Mouse (Mus musculus) adrenal gland, adult (tissue): Measurements from ENCODE around the gene Mrpl54.
A peak's percentile ranks its signal among the peaks of the same experiment; 100 is the strongest.

Experiments used
- DNase-seq, 2 experiments: peaks; one replicate each; pipeline ENCODE4 v3.0.0; 2022 to 2023; ENCODE audit warnings: low spot score in 1 of 2; ENCODE audit not compliant: inconsistent age in 2 of 2

The Mrpl54 gene

DNA sequence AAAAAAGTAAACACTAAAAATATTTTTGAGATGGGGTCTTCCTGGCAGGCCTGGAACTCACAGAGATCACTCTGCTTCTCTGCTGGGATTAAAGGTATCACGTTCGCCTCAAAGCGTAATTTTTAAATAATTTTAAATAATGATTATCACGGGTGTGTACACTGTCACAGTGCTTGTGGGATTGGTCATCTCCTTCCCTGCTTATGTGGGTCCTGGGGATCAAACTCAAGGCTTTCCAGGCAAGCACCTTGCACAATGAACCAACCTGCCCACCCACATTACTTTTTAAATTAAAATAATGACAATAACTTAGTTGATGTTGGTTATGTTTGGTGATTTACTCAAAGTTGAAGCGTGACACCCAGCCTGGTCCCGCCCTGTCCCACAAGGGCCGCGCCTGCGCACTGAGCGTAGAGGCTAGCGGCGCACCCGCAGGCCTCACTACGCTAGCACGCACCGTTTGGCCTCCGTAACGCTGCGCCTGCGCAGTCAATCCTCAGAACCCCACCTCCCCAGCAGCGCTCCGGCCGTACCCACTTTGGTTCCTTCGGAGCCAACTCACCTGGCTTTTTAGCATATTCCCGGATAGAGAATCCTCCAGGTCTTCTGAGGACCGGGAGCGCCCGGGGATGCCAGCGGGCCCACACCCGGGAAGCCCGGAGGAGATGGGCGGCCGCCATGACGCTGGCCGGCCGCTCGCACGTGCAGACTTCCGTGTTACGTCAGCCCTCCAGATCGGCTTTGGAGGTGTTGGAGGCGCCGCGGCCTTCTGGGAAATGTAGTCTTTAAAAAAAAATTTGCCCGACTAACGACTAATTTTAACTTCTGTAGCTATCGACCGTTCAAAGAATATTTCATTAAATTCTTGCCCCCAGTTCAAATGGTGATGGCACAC, at the start of gene Mrpl54, which contains the start of gene Apba3:
TSS of gene Mrpl54 (minus strand) at position 724 of the 895 bp plus-strand sequence.
TSS of gene Apba3 (plus strand) at position 750 of the 895 bp plus-strand sequence.
- peak; percentile 98 to 99 for DNase-seq

DNA sequence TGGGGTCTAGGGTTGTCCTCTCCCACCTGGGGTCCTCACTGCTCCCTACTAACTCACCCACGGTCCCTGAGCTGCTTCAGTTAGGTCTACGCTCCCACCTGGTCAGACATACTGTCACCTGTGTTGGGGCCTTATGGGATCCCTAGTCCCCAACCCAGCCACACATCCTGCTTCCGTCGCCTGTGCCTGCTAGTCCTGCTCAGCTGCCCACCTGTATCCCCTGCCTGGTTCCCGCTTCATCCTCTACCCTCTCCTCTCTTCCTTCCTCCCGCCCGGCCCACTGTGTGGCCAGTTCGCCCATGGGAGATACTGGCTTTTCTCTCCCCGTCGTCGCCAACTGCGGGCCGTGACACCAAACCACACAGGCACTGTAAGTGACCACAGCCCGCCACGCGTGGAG, 48.9 kb upstream of the Mrpl54 start:
- no peak for DNase-seq

DNA sequence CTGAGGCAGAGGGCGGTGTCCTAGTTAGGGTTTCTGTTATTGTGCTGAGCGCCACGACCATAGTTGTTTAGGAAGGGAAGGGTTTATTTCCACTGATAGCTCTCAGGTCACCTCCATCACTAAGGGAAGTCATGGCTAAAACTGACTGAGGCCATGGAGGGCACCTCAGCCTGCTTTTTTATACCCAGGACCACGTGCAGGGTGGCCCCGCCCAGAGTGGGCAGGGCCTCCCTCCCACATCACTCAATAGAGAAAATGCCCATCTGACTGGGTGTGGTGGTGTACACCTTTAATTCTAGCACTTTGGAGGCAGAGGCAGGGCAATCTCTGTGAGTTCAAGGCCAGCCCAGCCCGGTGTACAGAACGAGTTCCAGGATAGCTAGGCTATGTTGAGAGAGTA, 47.5 kb upstream of the Mrpl54 start:
- no peak for DNase-seq

DNA sequence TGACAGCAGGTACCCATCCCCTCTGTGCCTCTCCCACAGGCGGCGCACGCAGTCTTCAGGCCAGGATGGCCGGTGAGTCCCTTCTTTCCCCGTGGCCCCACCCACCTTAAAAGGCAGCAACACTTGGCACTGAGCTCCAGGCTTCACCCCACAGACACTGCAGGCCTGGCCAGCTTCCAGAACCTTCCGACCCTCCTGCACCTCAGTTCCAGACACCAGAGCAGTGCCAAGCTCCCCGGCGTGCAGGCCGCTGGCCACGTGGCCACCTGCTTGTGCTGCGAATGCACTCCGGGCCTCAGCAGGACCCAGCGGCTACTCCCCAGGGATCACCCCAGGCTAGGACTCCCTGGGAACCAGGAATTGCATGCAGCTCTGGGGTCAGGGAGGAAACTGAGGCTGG, 46.8 kb upstream of the Mrpl54 start:
- no peak for DNase-seq

DNA sequence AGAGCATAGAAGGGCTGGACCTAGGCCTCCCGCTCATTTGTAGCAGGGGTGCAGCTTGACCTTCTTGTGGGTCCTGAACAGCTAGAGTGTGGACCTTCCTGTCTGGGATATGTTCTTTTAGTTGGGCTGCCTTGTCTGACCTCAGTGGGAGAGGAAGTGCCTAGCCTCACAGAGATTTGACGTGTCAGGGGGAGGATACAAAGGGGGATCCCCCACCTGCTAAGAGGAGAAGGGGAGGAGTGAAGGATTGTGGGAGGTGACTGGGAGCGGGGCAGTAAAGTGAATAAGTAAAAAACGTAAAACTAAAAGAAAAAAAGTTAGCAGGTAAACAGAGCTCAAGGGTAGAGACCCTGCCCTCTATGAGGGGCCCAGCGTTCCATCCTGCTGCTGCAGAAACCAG, 42.8 kb upstream of the Mrpl54 start:
- no peak for DNase-seq

DNA sequence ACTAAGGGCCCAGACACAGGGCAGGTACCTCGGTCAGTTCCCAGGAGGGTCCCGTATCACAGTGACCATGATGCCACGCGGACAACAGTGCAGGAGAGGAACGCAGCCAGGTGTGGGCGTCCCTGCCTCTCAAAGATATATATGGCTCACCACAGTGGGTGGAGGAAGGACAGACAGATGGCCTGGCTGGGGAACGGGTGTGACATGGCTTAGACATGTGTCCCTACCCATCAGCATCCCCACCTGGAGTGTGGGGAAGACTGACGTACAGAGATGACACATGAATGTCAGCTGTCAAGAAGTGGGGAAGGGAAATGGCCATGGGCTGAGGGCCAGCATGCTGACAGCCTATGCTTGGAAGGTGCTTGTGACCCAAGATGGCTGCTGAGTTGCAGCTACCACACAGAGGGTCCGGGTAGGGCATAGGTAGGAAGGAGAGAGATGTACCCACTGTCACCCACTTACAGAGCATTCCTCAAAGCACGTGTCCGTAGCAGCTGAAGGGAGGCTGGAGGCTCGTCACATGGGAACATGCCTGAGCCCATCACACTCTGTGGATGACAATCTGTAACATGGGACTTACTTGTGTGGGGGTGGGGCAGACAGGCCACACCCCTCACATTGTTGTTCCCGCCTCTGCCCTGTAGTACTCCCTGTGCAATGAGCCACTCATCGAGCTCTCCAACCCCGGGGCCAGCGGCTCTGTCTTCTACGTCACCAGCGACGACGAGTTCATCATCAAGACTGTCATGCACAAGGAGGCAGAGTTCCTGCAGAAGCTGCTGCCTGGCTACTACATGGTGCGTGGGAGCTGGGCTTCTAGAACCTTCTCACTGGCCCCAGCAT, 40.3 kb upstream of the Mrpl54 start:
- no peak for DNase-seq

DNA sequence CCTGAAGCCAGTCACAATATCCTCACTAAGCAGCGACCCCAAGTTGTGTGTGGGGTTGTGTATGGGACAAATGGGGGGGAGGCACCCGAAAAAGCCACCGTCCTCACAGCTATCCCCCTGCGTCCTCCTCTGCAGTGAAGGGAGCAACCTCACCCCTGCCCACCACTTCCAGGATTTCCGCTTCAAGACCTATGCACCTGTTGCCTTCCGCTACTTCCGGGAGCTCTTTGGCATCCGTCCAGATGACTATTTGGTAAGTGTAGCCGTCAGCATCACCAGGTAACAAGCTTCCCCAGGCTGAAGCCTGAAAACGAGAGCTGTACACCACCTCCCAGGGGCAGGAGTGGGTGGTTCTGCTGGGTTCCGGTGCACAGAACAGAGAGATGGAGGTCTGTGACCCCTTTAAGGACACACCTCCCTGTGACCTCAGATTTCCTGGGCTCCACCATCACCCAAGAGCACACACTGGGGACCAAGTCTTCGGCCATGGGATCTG, 39.5 kb upstream of the Mrpl54 start:
- no peak for DNase-seq

DNA sequence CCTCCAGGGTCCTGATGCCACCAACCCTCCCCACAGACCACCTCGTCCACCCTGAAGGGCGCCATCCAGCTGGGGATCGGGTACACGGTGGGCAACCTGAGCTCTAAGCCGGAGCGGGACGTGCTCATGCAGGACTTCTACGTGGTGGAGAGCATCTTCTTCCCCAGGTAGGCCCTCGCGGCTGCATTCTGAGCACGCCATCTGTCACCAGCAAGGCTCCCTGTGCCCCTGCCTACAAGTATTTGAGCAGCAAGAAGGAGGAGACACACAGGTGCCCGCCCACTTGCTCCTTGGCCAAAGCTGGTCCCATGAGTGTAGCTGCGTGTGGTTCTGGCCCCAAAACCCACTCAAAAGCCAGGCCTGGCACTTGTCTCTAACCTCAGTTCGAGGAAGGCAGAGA, 38.9 kb upstream of the Mrpl54 start:
- no peak for DNase-seq

DNA sequence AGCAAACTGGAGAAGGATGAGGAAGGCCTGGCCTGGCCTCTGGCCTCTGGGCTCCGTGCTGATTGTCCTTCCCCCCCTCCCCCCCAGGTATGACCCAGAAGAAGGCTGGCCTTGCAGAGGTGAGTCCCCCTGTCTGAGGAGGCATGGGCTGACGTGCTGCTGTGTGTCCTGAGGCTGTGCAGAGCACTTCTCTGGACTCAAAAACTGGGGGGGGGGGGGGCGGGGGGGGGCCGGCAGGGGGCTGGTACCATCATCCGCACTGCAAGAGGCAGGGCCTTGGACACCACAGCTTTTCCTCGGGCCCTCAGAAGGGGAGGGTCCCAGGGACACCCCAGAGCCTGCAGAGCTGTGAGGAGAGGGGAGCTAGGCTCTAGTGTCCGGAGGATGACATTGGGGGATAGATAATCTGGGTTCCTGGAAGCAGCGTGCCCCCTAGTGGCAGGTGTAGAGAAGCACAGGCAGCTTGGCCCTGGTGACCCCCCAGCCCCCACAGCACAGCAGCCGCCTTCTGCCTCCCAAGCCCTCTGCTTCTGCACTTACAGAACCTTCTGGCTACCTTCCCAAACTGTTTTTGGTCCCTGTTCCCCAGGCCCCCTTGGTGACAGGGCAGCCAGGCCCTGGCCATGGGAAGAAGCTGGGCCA, 38.0 kb upstream of the Mrpl54 start:
- peak; percentile 59 to 81 for DNase-seq

DNA sequence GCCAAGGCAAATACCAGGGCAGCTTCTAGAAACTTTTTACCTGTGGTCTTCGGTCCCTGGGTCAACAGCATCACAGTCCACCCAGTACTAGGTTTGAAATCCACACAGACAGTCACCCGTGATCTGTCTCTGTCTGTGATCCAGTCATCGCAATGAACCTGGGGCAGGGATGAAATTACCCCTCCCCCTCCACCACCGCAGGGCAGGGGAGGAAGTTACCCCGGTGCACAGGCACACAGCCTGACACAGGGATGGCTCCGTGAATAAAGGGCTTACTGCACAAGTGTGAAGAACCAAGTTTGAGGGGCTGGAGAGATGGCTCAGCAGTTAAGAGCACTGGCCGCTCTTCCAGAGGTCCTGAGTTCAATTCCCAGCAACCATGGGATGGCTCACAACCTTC, 37.0 kb upstream of the Mrpl54 start:
- no peak for DNase-seq

DNA sequence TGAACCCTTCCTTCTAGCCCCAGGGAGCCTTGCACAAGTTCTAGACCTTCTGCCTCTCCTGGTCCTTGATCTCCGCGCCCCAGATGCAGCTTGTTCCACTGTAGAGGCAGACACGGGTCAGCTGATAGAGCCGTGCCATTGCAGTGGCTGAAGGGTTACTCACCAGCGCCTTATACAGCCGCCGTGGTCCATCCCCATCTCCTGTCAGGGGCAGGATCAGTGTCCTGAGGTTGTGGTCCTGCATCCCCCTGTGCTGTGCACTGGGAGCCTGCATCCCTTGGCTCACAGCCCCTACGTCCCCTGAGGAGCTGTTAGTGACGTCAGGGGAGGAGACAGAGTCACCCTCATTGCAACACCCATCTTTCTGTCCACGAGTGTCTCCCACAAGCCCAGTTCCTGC, 36.5 kb upstream of the Mrpl54 start:
- DNase-seq = peak in 1 of 2 experiments; percentile 63

DNA sequence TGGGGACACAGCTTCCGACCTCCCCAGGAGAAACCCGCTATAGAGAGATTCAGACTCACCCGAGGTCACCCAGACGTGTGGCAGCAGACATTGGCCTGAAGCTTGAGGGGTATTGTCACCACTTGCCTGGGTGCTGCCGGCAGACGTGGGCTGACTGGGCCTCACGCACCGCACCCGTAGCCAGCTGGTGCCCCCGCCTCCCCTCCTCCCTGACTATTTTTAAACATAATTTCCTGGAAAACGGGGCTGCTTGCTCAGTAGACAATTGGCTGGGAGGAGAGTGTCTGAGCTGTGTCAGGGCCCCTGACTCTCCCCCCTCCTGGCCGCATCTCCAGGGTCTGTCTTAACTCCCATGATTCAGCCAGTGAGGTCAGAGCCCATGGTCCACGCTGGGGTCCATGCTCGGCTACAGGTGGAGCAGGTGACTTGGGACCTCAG, 36.1 kb upstream of the Mrpl54 start:
- DNase-seq = no peak

DNA sequence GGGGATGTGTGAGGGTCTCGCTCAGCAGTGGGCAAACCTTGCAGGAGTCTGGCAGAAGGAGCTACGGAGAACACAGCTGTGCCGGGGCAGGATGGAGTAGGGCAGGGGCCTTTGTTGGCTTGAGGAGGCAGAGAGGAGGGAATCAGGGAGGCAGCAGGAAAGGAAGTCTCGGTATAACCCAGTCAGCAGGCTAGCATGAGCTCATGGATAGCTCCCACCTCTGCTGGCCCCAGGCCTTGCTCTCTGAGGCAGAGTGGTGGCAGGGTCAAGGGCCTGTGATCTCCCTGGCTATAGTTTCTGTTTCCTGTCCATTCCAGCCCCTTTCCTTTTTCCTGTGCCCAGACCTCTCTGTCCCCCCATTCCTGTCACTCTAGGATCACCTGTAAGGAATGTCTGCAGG, 35.6 kb upstream of the Mrpl54 start:
- no peak for DNase-seq

DNA sequence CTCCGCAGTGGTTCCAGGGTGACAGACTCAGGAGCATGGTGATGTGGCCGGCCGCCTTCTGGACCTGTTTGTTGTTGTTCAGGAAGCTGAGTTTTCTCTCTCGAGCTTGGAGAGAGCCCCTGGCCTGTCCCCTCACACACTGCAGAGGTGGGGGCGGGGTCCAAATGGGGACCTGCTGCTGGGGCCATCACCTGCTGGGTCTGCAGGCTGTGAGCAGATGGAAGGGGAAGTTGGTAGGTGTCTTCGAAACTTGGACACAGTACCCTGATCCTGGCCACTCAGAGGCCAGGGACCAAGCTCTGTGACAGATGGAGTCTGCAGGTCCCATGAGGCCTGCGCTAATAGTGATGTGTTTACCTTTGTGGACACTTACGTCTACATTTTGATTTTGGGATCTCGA, 34.6 kb upstream of the Mrpl54 start:
- DNase-seq = no peak

DNA sequence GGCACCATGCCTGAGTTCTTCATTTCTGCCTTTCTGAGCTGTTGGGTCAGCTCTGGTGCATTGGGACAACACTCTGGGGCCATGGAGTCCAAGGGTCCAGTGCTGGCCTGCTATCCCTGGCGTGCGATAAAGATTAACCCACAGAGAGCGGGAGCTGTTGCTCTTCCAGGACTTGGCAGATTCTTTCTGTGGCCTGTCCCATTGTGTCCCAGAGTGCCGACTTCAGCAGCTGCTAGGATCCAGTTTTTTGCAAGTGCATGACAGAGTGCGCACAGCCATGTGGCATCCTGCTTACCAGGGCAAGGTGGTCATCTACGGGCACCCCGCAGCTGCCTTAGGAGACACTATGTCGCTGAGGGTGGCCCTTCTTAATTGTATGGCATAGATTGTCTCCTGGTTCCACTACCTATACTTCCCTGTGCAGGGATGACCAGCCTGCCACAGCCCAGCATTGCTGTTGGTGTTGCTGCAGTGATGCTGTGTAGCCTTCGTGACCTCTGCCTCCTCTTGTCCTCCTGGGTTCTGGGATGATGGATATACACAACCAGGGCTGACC, 33.7 kb upstream of the Mrpl54 start:
- no peak for DNase-seq

DNA sequence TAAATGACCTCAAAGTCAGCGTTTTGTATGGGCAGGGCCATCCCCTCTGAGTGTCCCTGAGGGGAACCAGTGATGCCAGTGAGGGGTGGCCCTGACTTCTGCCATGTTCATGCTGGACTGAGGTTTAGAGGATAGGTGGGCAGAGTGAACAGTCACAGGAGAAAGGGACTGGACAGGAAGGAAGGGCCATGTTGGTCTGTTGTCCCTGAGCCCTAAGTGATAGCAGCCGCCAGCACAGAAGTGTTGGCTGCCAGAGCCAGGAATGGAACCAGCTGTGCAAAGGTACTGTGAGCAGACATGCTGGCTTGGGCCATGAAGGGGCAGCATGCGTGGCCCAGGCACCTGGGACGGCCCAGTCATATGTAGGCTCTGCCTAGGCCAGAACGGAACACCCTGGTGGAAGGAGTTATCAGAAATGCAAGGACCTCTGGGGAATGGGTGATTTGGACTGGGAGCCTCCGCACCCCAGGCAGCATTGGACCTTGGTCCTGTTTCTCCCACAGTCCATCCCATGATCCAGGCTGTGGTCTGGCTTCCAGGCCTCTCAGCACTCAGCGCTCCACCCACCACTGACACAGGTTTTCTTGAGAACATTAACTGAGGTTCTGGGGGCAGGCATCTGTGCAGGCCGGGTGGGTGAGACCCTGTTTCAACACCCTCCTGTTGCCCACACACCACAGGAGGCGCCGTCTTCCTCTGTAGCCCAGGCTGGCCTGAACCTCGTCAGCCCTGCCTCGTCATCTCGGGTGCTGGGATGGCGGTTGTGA, 33.0 kb upstream of the Mrpl54 start:
- no peak for DNase-seq

DNA sequence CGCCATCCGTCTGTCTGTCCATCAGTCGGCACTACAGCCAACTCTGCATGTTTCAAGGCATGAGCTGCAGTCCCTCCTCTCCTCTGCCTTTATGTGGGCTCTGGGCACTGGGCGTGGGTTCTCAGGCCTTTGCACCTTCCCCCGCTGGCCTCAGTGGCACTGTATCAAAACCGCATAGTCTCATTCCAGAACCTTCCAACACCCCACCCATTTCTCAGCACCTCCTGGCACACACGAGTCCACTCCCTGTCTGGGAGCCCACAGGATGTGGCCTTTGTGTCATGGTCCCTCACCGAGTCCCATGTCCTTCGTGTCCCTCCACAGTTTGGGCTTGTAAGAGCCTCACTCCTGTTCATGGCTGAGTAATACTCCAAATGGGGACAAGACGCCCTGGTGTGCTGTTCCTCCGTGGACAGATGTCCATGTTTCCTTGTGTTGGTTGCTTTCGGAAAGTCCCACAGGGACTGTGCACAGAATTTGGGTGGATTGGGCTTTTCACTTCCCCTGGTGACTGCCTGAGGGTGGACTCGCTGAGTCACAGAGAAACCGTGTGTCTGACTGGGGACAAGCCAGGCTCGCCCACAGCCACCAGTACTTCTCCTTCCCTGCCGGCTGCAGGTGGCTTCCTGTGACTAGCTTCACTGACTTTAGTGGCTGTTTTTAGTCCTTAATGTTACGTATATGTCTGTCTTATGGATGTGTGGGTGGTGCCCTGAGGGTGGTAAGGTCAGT, 31.8 kb upstream of the Mrpl54 start:
- DNase-seq = peak in 1 of 2 experiments; percentile 47

DNA sequence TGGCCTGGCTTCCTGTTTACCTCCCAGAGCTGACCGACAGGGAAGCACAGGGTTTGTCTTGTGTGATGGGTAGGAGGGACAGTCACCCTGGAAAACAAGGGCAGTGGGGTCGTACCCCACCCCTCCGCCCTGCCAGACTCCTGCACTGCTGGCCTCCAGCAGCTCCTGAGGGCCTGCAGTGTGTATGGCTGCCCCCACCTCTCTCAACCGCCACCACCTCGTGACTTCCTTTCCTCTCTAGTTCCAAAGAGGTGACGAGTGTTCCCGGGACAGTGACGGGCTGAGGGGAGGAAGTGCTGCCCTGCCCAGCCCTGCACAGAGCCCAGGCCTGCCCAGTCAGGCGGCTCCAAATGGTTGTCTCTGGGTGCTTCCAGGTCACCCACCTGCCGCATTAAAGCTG, 31.1 kb upstream of the Mrpl54 start:
- DNase-seq = peak; percentile 67 to 81

DNA sequence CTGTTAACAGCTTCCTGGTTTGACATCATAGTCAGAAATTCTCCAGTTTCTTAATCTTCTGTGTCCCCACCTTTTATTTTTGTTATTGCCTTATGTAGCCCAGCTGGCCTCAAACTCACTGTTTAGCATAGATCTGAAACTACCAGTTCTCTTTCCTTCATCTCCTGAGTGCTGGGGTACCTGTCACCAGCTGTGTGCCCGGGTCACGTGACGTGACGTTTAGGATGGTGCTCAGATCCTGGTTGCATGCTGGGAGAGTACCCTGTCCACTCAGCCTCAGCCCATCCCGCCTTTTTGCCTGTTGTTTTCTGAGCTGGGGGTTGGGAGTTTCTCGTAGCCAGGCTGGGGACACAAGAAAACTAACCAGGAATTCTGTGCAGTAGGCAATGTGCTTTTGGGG, 30.5 kb upstream of the Mrpl54 start:
- DNase-seq = no peak

DNA sequence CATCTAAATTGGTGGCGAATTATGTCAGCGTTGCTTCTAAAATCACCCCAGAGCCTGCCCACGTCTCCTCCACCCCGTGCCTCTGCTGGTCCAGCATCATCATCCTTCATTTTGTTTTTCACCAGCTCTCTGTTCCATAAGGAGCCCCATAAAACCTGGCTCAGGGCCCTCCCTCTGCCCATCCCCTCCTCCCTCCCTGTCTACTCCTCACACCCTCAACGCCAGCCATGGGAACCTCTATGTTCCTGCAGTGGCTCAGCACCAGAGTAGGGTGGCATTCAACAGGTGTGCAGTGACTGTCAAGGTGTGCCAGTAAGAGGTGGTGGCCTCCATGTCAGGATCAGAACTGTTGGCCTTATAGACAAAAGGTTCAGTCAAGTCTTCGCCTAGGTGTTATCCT, 28.5 kb upstream of the Mrpl54 start:
- no peak for DNase-seq
